Mouse (Mus musculus) ovary, postnatal 36 days (tissue): Measurements from ENCODE around the gene Hist2h3c1.
A peak's percentile ranks its signal among the peaks of the same experiment; 100 is the strongest.

Experiments
- DNase-seq: peaks from one replicate; pipeline ENCODE4 v3.0.0; 2022; ENCODE audit warnings: low spot score, mixed read lengths

Hist2h3c1 gene

GRCm38 (mm10) chr3:96255926-96256593 is 9.6 kb downstream of the Hist2h3c1 start:
- no peak for DNase-seq

GRCm38 (mm10) chr3:96257190-96257589 is 10.7 kb downstream of the Hist2h3c1 start:
- no peak for DNase-seq

- DNase-seq, result no peak
Observed at GRCm38 (mm10) chr3:96260220-96260619, 13.7 kb downstream of the Hist2h3c1 start.

- no peak for DNase-seq
Observed at GRCm38 (mm10) chr3:96261623-96262022, 15.1 kb downstream of the Hist2h3c1 start.

GRCm38 (mm10) chr3:96262216-96262875 is 15.9 kb downstream of the Hist2h3c1 start:
- DNase-seq, result peak; percentile 74

GRCm38 (mm10) chr3:96262979-96263550 is 16.6 kb downstream of the Hist2h3c1 start, which contains the start of gene Hist2h4:
Hist2h4 (minus strand) TSS chr3:96263311.
- peak; percentile 91 for DNase-seq

- DNase-seq, result peak; percentile 50
Observed at GRCm38 (mm10) chr3:96263558-96264403, 17.3 kb downstream of the Hist2h3c1 start.

- DNase-seq, result no peak
Observed at GRCm38 (mm10) chr3:96264404-96264949, 18.0 kb downstream of the Hist2h3c1 start.

- no peak for DNase-seq
Observed at GRCm38 (mm10) chr3:96266132-96266710, 19.7 kb downstream of the Hist2h3c1 start.

- DNase-seq, result no peak
Observed at GRCm38 (mm10) chr3:96267541-96267940, 21.1 kb downstream of the Hist2h3c1 start.

- DNase-seq, result peak; percentile 80
Observed at GRCm38 (mm10) chr3:96268051-96268775, 21.7 kb downstream of the Hist2h3c1 start, which contains the start of gene Hist2h3b. Hist2h3b (plus strand) TSS chr3:96268654.

GRCm38 (mm10) chr3:96268776-96269378 is 22.4 kb downstream of the Hist2h3c1 start:
- DNase-seq, result peak; percentile 25

GRCm38 (mm10) chr3:96269511-96270474 is 23.3 kb downstream of the Hist2h3c1 start, which contains the start of gene Hist2h2bb:
Hist2h2bb (plus strand) TSS chr3:96269752.
- peak; percentile 80 for DNase-seq

- DNase-seq, result no peak
Observed at GRCm38 (mm10) chr3:96273591-96274465, 27.3 kb downstream of the Hist2h3c1 start.

- peak; percentile 30 for DNase-seq
Observed at GRCm38 (mm10) chr3:96277428-96277799, 30.9 kb downstream of the Hist2h3c1 start.

GRCm38 (mm10) chr3:96277800-96278624 is 31.5 kb downstream of the Hist2h3c1 start:
- DNase-seq, result peak; percentile 89

- no peak for DNase-seq
Observed at GRCm38 (mm10) chr3:96280660-96281059, 34.2 kb downstream of the Hist2h3c1 start.
